8 mouse cellular contexts compared by ENCODE assay signal in the genomic region with DNA sequence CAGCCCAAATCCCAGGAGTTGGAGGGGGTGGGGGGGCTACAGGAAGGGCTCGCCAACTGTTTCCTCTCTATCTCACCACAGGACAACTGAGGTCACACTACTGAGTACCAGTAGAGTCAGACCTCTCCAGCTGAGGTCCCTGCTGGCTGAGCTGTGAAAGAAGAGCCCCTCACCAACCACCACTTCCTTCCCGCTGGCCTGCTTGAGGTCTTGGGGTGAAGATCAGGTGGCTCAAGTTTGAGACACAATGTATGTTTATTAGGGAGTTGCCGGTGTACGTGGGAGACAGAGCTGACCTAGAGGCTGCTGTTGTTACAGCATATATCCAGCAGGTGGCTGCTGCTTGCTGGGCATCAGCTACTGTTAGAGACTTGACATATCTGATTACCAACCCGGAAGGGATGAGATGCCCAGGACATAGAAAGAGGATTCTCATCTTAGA. TPM values are rescaled to one million over a fixed set of nuclear protein-coding genes. Genes with fewer than 3 reads are reported as not detected.
DNase-seq lines count a peak whose midpoint lies in the region; ATAC-seq and TF ChIP-seq lines count a peak whose summit lies in the region.

No protein-coding gene starts in this region.

- 8% methylated on average over 5 of the region's 5 CpGs for WGBS in midbrain, embryonic 10.5 days
- WGBS in midbrain, embryonic 16.5 days, result 5% methylated on average over 5 of the region's 5 CpGs
- 0% methylated on average over 5 of the region's 5 CpGs for WGBS in kidney, postnatal 0 days
- WGBS in midbrain, embryonic 11.5 days, result 6% methylated on average over 5 of the region's 5 CpGs

- no peaks in the 10 kb centered on the region for H3K36me3 ChIP-seq in midbrain, embryonic 10.5 days
- H3K36me3 ChIP-seq in midbrain, embryonic 16.5 days (ENCODE audit: control insufficient read depth, insufficient read depth, low read length), result no peaks in the 10 kb centered on the region
- H3K36me3 ChIP-seq in kidney, postnatal 0 days (ENCODE audit: insufficient read depth, low read length), result no peaks in the 10 kb centered on the region
- no peaks in the 10 kb centered on the region for H3K36me3 ChIP-seq in midbrain, embryonic 11.5 days (ENCODE audit: control insufficient read depth, insufficient read depth, low read length)

- TF ChIP-seq CTCF in bone marrow macrophage, adult 2 months (IDR thresholded peaks at IDR 0.05; ENCODE audit: low read depth, low read length), result peak; percentile 51
- peak; percentile 82 for TF ChIP-seq CTCF in kidney, postnatal 0 days (IDR thresholded peaks at IDR 0.05; ENCODE audit: low read depth)

- H3K27ac ChIP-seq in midbrain, embryonic 10.5 days (replicated peaks), result no peak overlapping the region
- no peak overlapping the region for H3K27ac ChIP-seq in midbrain, embryonic 16.5 days (ENCODE audit: low read length)
- H3K27ac ChIP-seq in bone marrow macrophage, adult 2 months (ENCODE audit: insufficient read depth, low read depth, low read length), result no peak overlapping the region
- H3K27ac ChIP-seq in kidney, postnatal 0 days, result no peak overlapping the region
- no peak overlapping the region for H3K27ac ChIP-seq in midbrain, embryonic 11.5 days (ENCODE audit: low read depth, low read length)

- peaks cover 26% of the 10 kb centered on the region for H3K4me1 ChIP-seq in midbrain, embryonic 10.5 days
- peaks cover 6% of the 10 kb centered on the region; the same call in 1 of the 2 replicates for H3K4me1 ChIP-seq in midbrain, embryonic 16.5 days (ENCODE audit: control insufficient read depth, insufficient read depth, low read length)
- H3K4me1 ChIP-seq in bone marrow macrophage, adult 2 months (ENCODE audit: control insufficient read depth, insufficient read depth, low read length), result peaks cover 9% of the 10 kb centered on the region
- H3K4me1 ChIP-seq in kidney, postnatal 0 days (replicated peaks; ENCODE audit: insufficient read depth, low read length), result no peaks in the 10 kb centered on the region; the same call in 1 of the 2 replicates
- no peaks in the 10 kb centered on the region; the same call in 1 of the 2 replicates for H3K4me1 ChIP-seq in midbrain, embryonic 11.5 days (ENCODE audit: control insufficient read depth, insufficient read depth, low read length)

- no peak overlapping the region for H3K9ac ChIP-seq in midbrain, embryonic 16.5 days (ENCODE audit: low read depth, low read length)
- H3K9ac ChIP-seq in kidney, postnatal 0 days (ENCODE audit: low read depth, low read length), result no peak overlapping the region
- H3K9ac ChIP-seq in midbrain, embryonic 11.5 days (ENCODE audit: low read length), result no peak overlapping the region

- peak; percentile 58 for DNase-seq in midbrain, embryonic 10.5 days (ENCODE audit: low spot score)
- DNase-seq in forelimb bud, embryonic 11.5 days (ENCODE audit: low read depth, low spot score), result peak; percentile 49
- peak; percentile 90 for DNase-seq in kidney, postnatal 0 days (ENCODE audit: low spot score)
- peak; percentile 91 for DNase-seq in midbrain, embryonic 11.5 days (ENCODE audit: low spot score, missing footprints)
- DNase-seq in thymus, postnatal 36 days, result peak; percentile 24 to 27
- DNase-seq in frontal cortex, postnatal 36 days (ENCODE audit: low spot score in 2 of 2), result no peak

- no peak for TF ChIP-seq POLR2A in bone marrow macrophage, adult 2 months (IDR thresholded peaks at IDR 0.05; ENCODE audit: borderline replicate concordance, low read depth, low read length)

- no peak for ATAC-seq in midbrain, embryonic 16.5 days
- ATAC-seq in kidney, postnatal 0 days (replicated peaks; ENCODE audit: low FRiP score, low read depth), result peak; percentile 36
- peak; percentile 40; the same call in 1 of the 2 replicates for ATAC-seq in midbrain, embryonic 11.5 days (ENCODE audit: low FRiP score)

- peaks cover 46% of the 10 kb centered on the region for H3K27me3 ChIP-seq in midbrain, embryonic 10.5 days (ENCODE audit: low read depth, poor library complexity, severe bottlenecking)
- H3K27me3 ChIP-seq in midbrain, embryonic 16.5 days (ENCODE audit: control insufficient read depth, insufficient read depth, low read depth, low read length), result peaks cover 17% of the 10 kb centered on the region
- no peaks in the 10 kb centered on the region for H3K27me3 ChIP-seq in kidney, postnatal 0 days (ENCODE audit: insufficient read depth, low read length)
- H3K27me3 ChIP-seq in midbrain, embryonic 11.5 days (ENCODE audit: control insufficient read depth, insufficient read depth, low read length), result peaks cover 27% of the 10 kb centered on the region

- no peaks in the 10 kb centered on the region for H3K9me3 ChIP-seq in midbrain, embryonic 10.5 days (replicated peaks)
- no peaks in the 10 kb centered on the region for H3K9me3 ChIP-seq in midbrain, embryonic 16.5 days (replicated peaks; ENCODE audit: control insufficient read depth, low read length, poor library complexity, severe bottlenecking)
- H3K9me3 ChIP-seq in kidney, postnatal 0 days (replicated peaks; ENCODE audit: low read length), result no peaks in the 10 kb centered on the region
- H3K9me3 ChIP-seq in midbrain, embryonic 11.5 days (ENCODE audit: control insufficient read depth, low read length), result no peaks in the 10 kb centered on the region

- H3K4me2 ChIP-seq in midbrain, embryonic 16.5 days (ENCODE audit: low read length), result no peak overlapping the region
- peak overlapping the region; percentile 21; the same call in 1 of the 2 replicates for H3K4me2 ChIP-seq in kidney, postnatal 0 days (ENCODE audit: low read length)
- no peak overlapping the region for H3K4me2 ChIP-seq in midbrain, embryonic 11.5 days

- H3K4me3 ChIP-seq in midbrain, embryonic 10.5 days, result peak overlapping the region; percentile 5; the same call in 1 of the 2 replicates
- no peak overlapping the region for H3K4me3 ChIP-seq in midbrain, embryonic 16.5 days (ENCODE audit: low read depth, low read length)
- H3K4me3 ChIP-seq in bone marrow macrophage, adult 2 months (ENCODE audit: insufficient read depth, low read length), result peak overlapping the region; percentile 21; the same call in 1 of the 2 replicates
- no peak overlapping the region for H3K4me3 ChIP-seq in kidney, postnatal 0 days (replicated peaks; ENCODE audit: low read depth, low read length)
- no peak overlapping the region for H3K4me3 ChIP-seq in midbrain, embryonic 11.5 days (ENCODE audit: low read depth, low read length)

RNA-seq across cellular contexts. Expression of gene Adamts14, which starts 2.5 kb away (rescaled TPM):
- polyA plus RNA-seq in midbrain, embryonic 10.5 days (2016; fragmentation: Nextera tagmentation; extraction: Ambion mirVana), result 0.33 and 0.34 TPM in 2 replicates
- polyA plus RNA-seq in midbrain, embryonic 16.5 days (2015; fragmentation: Nextera tagmentation; extraction: Ambion mirVana), result 0.24 and 0.29 TPM in 2 replicates
- polyA plus RNA-seq in bone marrow macrophage, adult 2 months (2012; ENCODE audit: insufficient read depth, insufficient read length, missing spikeins), result 0.11 TPM in 1 of 2 replicates, not detected in the other
- 0.71 and 0.89 TPM in 2 replicates for polyA plus RNA-seq in kidney, postnatal 0 days (2015; fragmentation: Nextera tagmentation; extraction: Ambion mirVana)
- polyA plus RNA-seq in midbrain, embryonic 11.5 days (2014; fragmentation: Nextera tagmentation; extraction: Ambion mirVana), result 0.21 and 0.31 TPM in 2 replicates

RNA-seq across cellular contexts. Expression of gene Prf1, which starts 21.9 kb away (rescaled TPM):
- polyA plus RNA-seq in midbrain, embryonic 10.5 days (2016; fragmentation: Nextera tagmentation; extraction: Ambion mirVana), result not detected in 2 replicates
- polyA plus RNA-seq in midbrain, embryonic 16.5 days (2015; fragmentation: Nextera tagmentation; extraction: Ambion mirVana), result not detected in 2 replicates
- polyA plus RNA-seq in bone marrow macrophage, adult 2 months (2012; ENCODE audit: insufficient read depth, insufficient read length, missing spikeins), result not detected in 2 replicates
- 0.05 TPM in 1 of 2 replicates, not detected in the other for polyA plus RNA-seq in kidney, postnatal 0 days (2015; fragmentation: Nextera tagmentation; extraction: Ambion mirVana)
- polyA plus RNA-seq in midbrain, embryonic 11.5 days (2014; fragmentation: Nextera tagmentation; extraction: Ambion mirVana), result 0.07 TPM in 1 of 2 replicates, not detected in the other

Comparison
In these comparisons a context has a peak if more than half of its experiments do, and no peak if none do; other contexts are left out.
1. H3K4me3 ChIP-seq: peak in midbrain, embryonic 10.5 days (single experiment) and bone marrow macrophage, adult 2 months (single experiment); none in midbrain, embryonic 16.5 days (single experiment), kidney, postnatal 0 days (single experiment) and midbrain, embryonic 11.5 days (single experiment).
2. DNase-seq: peak in midbrain, embryonic 10.5 days (single experiment), forelimb bud, embryonic 11.5 days (single experiment), kidney, postnatal 0 days (single experiment), midbrain, embryonic 11.5 days (single experiment) and thymus, postnatal 36 days (2 of 2); none in frontal cortex, postnatal 36 days (0 of 2).